Mouse (Mus musculus): ENCODE data around the gene Ercc5.

Gene Ercc5

GRCm38 (mm10) chr1:44147563-44148381 is at the start of gene Ercc5:
Gene Ercc5 (plus strand): TSS chr1:44147744.
- DNase-seq (ENCODE audit: low read depth, low spot score): peak; percentile 87

GRCm38 (mm10) chr1:44101448-44102225 is 45.9 kb upstream of the Ercc5 start:
- no peaks in the 10 kb centered on the region for H3K36me3 ChIP-seq (ENCODE audit: control insufficient read depth, insufficient read depth, low read length, poor library complexity, severe bottlenecking)
- H3K27me3 ChIP-seq (ENCODE audit: control insufficient read depth, insufficient read depth, low read length, poor library complexity, severe bottlenecking): no peaks in the 10 kb centered on the region
- DNase-seq (ENCODE audit: low read depth, low spot score): peak; percentile 77

More at GRCm38 (mm10) chr1:44147563-44148381, at the start of gene Ercc5:
- Histone ChIP-seq H3K27me3 (ENCODE audit: control insufficient read depth, insufficient read depth, low read length, poor library complexity, severe bottlenecking) (no peaks in the 10 kb centered on the region), H3K36me3 (ENCODE audit: control insufficient read depth, insufficient read depth, low read length, poor library complexity, severe bottlenecking) (no peaks in the 10 kb centered on the region)

GRCm38 (mm10) chr1:44102259-44102717 is 45.3 kb upstream of the Ercc5 start, which contains the start of gene Tex30:
Gene Tex30 (minus strand): TSS chr1:44102441.
- DNase-seq (ENCODE audit: low read depth, low spot score): peak; percentile 94
- no peaks in the 10 kb centered on the region for H3K36me3 ChIP-seq (ENCODE audit: control insufficient read depth, insufficient read depth, low read length, poor library complexity, severe bottlenecking)
- no peaks in the 10 kb centered on the region for H3K27me3 ChIP-seq (ENCODE audit: control insufficient read depth, insufficient read depth, low read length, poor library complexity, severe bottlenecking)

GRCm38 (mm10) chr1:44102939-44103338 is 44.6 kb upstream of the Ercc5 start:
- no peaks in the 10 kb centered on the region for H3K36me3 ChIP-seq (ENCODE audit: control insufficient read depth, insufficient read depth, low read length, poor library complexity, severe bottlenecking)
- DNase-seq (ENCODE audit: low read depth, low spot score): no peak
- H3K27me3 ChIP-seq (ENCODE audit: control insufficient read depth, insufficient read depth, low read length, poor library complexity, severe bottlenecking): no peaks in the 10 kb centered on the region

GRCm38 (mm10) chr1:44117571-44117970 is 30.0 kb upstream of the Ercc5 start:
- no peak for DNase-seq (ENCODE audit: low read depth, low spot score)
- no peaks in the 10 kb centered on the region for H3K27me3 ChIP-seq (ENCODE audit: control insufficient read depth, insufficient read depth, low read length, poor library complexity, severe bottlenecking)
- no peaks in the 10 kb centered on the region for H3K36me3 ChIP-seq (ENCODE audit: control insufficient read depth, insufficient read depth, low read length, poor library complexity, severe bottlenecking)

DNA sequence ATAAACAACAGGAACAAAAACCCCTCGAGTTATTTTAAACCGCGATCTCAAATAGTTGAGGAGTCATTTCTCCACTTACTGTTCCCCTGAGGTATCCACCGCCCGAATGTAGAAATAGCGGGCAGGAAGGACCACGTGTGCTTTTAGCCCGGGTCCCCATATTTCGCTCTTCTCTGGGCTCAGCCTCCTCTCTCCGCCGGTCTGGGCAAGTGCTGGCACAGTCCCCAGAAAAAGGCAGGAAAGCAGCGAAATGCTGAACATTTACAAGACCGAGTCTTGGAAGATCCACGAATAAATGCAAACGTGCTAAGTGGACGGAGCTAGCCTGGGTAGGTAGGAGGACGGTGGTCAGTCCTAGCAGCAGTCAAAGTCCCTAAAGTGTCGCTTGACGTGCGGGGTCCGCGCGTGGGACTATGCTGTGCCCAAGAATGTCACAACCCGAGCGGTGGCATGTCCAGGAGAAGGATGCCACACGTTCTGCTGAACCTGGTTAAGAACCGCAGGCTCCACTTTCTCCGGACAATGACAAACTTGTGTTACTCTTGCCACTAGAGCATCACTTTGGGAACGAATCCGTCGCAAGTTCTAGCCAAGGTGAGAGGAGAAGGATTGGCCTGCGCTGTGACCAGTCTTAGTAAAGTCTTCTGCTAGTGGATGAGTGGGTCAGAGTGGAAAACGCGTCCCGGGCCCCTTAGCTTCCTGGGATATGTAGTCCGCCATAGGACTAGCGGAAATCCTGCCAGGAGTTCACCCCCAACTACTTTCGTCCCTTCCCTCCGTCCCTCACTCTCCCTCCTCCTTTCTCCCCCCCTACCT is 29.1 kb upstream of the Ercc5 start, which contains the start of the genes Kdelc1 and Bivm:
TSS of gene Kdelc1 (minus strand) at position 570 of the 816 bp plus-strand sequence.
TSS of gene Bivm (plus strand) at position 719 of the 816 bp plus-strand sequence.
- Histone ChIP-seq H3K27me3 (ENCODE audit: control insufficient read depth, insufficient read depth, low read length, poor library complexity, severe bottlenecking) (no peaks in the 10 kb centered on the region), H3K36me3 (ENCODE audit: control insufficient read depth, insufficient read depth, low read length, poor library complexity, severe bottlenecking) (no peaks in the 10 kb centered on the region)
- peak; percentile 76 for DNase-seq (ENCODE audit: low read depth, low spot score)

GRCm38 (mm10) chr1:44119201-44120073 is 28.1 kb upstream of the Ercc5 start:
- H3K27me3 ChIP-seq (ENCODE audit: control insufficient read depth, insufficient read depth, low read length, poor library complexity, severe bottlenecking): no peaks in the 10 kb centered on the region
- DNase-seq (ENCODE audit: low read depth, low spot score): peak; percentile 45
- no peaks in the 10 kb centered on the region for H3K36me3 ChIP-seq (ENCODE audit: control insufficient read depth, insufficient read depth, low read length, poor library complexity, severe bottlenecking)

DNA sequence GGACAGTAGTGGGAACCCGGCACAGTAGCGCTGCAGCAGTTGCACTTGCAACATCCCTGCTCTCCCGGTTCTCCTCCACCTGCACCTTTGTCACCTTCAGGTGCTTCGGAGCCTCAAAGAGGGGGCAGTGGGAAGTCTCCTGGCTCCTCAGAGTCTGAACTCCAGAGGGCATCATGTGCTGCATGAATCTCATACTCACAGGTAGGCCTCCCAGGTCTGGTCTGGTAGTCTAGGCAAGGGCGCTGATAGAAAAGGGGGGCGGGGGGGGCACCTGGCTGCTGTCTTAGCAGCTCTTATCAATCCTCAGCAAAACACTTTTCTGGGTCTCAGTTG is 27.5 kb upstream of the Ercc5 start:
- Histone ChIP-seq H3K27me3 (ENCODE audit: control insufficient read depth, insufficient read depth, low read length, poor library complexity, severe bottlenecking) (no peaks in the 10 kb centered on the region), H3K36me3 (ENCODE audit: control insufficient read depth, insufficient read depth, low read length, poor library complexity, severe bottlenecking) (no peaks in the 10 kb centered on the region)
- DNase-seq (ENCODE audit: low read depth, low spot score): no peak

GRCm38 (mm10) chr1:44122256-44122655 is 25.3 kb upstream of the Ercc5 start:
- Histone ChIP-seq H3K36me3 (ENCODE audit: control insufficient read depth, insufficient read depth, low read length, poor library complexity, severe bottlenecking) (no peaks in the 10 kb centered on the region), H3K27me3 (ENCODE audit: control insufficient read depth, insufficient read depth, low read length, poor library complexity, severe bottlenecking) (no peaks in the 10 kb centered on the region)
- peak; percentile 25 for DNase-seq (ENCODE audit: low read depth, low spot score)

DNA sequence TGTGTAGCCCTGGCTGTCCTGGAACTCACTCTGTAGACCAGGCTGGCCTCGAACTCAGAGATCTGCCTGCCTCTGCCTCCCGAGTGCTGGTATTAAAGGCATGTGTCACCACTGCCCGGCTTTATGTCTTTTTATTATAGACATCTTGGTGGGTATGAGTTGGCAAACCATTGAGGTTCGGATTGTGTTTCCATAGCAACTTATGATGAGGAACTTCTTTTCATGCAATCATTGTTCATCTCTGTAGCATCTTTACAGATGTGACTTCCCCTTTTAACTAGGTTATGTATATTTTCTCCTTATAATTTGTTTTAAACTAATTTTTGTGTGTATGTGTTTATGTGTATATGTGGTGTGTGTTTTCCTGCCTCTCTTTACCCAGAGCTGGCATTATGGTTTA is 22.0 kb upstream of the Ercc5 start:
- H3K27me3 ChIP-seq (ENCODE audit: control insufficient read depth, insufficient read depth, low read length, poor library complexity, severe bottlenecking): no peaks in the 10 kb centered on the region
- no peaks in the 10 kb centered on the region for H3K36me3 ChIP-seq (ENCODE audit: control insufficient read depth, insufficient read depth, low read length, poor library complexity, severe bottlenecking)
- no peak for DNase-seq (ENCODE audit: low read depth, low spot score)

DNA sequence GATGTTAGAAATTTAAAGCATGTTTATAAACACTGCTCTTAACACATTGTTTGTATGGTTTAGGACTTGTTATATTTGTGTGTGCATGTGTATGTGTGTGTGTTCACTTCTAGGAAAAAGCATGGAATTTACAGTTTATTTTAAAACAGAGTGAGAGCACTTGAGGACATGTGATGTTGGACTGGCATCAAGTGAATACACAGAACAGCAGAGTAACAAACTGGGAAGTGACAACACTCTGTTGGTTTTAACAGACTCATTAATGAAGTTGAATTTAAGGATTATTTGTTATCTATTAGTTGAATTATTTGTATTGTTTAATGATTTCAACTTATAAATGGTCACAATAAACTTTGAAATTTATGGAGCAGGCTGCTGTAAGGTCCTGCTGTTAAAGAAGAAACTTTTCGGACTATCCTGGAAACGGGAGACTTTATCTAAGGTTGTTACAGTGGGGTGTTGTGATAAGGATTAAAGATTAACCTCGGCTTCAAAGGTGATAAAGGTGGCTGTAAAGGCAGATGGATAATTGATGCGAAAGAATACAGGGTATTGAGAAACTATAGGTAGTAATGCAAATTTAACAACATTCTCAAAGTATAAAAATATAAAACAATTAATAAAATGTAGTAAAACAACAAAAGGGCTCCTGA is 17.5 kb upstream of the Ercc5 start:
- no peak for DNase-seq (ENCODE audit: low read depth, low spot score)

GRCm38 (mm10) chr1:44140232-44140631 is 7.3 kb upstream of the Ercc5 start:
- no peaks in the 10 kb centered on the region for H3K36me3 ChIP-seq (ENCODE audit: control insufficient read depth, insufficient read depth, low read length, poor library complexity, severe bottlenecking)
- H3K27me3 ChIP-seq (ENCODE audit: control insufficient read depth, insufficient read depth, low read length, poor library complexity, severe bottlenecking): no peaks in the 10 kb centered on the region
- no peak for DNase-seq (ENCODE audit: low read depth, low spot score)

More for the DNA sequence above, 17.5 kb upstream of the Ercc5 start:
- Histone ChIP-seq H3K27me3 (ENCODE audit: control insufficient read depth, insufficient read depth, low read length, poor library complexity, severe bottlenecking) (no peaks in the 10 kb centered on the region), H3K36me3 (ENCODE audit: control insufficient read depth, insufficient read depth, low read length, poor library complexity, severe bottlenecking) (no peaks in the 10 kb centered on the region)

DNA sequence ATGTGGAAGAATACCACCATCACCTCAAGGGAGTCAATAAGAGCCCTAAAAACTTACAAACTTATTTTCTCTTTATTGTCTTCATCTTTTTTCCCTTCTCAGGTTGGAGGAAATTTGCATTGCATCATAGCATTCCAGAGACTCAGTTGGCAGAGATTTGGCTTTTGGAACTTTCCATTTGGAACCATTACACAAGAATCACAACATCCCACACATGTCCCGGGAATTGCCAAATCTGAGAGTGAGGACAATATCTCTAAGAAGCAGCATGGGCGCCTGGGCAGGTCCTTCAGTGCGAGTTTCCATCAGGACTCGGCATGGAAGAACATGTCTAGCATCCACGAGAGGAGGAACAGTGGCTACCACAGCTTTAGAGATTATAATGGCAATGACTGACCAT is 4.8 kb upstream of the Ercc5 start:
- DNase-seq (ENCODE audit: low read depth, low spot score): no peak
- Histone ChIP-seq H3K27me3 (ENCODE audit: control insufficient read depth, insufficient read depth, low read length, poor library complexity, severe bottlenecking) (no peaks in the 10 kb centered on the region), H3K36me3 (ENCODE audit: control insufficient read depth, insufficient read depth, low read length, poor library complexity, severe bottlenecking) (no peaks in the 10 kb centered on the region)
